Mouse (Mus musculus) stomach, embryonic 15.5 days (tissue): Measurements from ENCODE around the gene Cacnb4. TPM values are rescaled to one million over a fixed set of nuclear protein-coding genes. Genes with fewer than 3 reads are reported as not detected.

Experiments used
- ATAC-seq: fragments of 200-750 bp; cut with Nextera tagmentation; 2 replicates; pipeline ENCODE4 v1.8.0; 2017; ENCODE audit warnings: low read depth, moderate number of reproducible peaks, moderate TSS enrichment; ENCODE audit not compliant: insufficient read depth, low FRiP score
- H3K27ac ChIP-seq: fragments of 300-500 bp; sonication (generic); 2 replicates; pipeline ENCODE4 v1.5.1; 2015; ENCODE audit warnings: mild to moderate bottlenecking, inconsistent platforms
- H3K27me3 ChIP-seq: fragments of 300-500 bp; sonication (generic); replicated peaks from 2 replicates; pipeline ENCODE4 v1.6.1; 2015; ENCODE audit warnings: inconsistent platforms
- H3K36me3 ChIP-seq: fragments of 300-500 bp; sonication (generic); 2 replicates; pipeline ENCODE4 v1.6.1; 2015; ENCODE audit warnings: inconsistent platforms
- H3K4me1 ChIP-seq: fragments of 300-500 bp; sonication (generic); 2 replicates; pipeline ENCODE4 v1.6.1; 2015; ENCODE audit warnings: inconsistent platforms
- H3K4me2 ChIP-seq: fragments of 300-500 bp; sonication (generic); 2 replicates; pipeline ENCODE4 v1.6.1; 2015; ENCODE audit warnings: mild to moderate bottlenecking, inconsistent platforms
- H3K4me3 ChIP-seq: fragments of 300-500 bp; sonication (generic); replicated peaks from 2 replicates; pipeline ENCODE4 v1.5.1; 2015; ENCODE audit warnings: inconsistent platforms
- H3K9ac ChIP-seq: fragments of 300-500 bp; sonication (generic); 2 replicates; pipeline ENCODE4 v1.6.1; 2015; ENCODE audit warnings: inconsistent platforms
- H3K9me3 ChIP-seq: fragments of 300-500 bp; sonication (generic); 2 replicates; pipeline ENCODE4 v1.6.1; 2016; ENCODE audit warnings: inconsistent platforms
- WGBS: fragments of 180-500 bp; shearing (Covaris S2); methylation state at CpG from one replicate; pipeline ENCODE4 v1.1.7; 2015; 5-methylcytosine and 5-hydroxymethylcytosine counted together
- polyA plus RNA-seq: library from polyadenylated mRNA; unstranded; fragments of >200 nt; fragmentation: Nextera tagmentation; extraction: Ambion mirVana; gene quantifications from 2 replicates; pipeline ENCODE4 v1.2.1, GENCODE M21; 2015

Gene Cacnb4
- polyA plus RNA-seq, 1 experiment from 2014 or later: 1.7 TPM

DNA sequence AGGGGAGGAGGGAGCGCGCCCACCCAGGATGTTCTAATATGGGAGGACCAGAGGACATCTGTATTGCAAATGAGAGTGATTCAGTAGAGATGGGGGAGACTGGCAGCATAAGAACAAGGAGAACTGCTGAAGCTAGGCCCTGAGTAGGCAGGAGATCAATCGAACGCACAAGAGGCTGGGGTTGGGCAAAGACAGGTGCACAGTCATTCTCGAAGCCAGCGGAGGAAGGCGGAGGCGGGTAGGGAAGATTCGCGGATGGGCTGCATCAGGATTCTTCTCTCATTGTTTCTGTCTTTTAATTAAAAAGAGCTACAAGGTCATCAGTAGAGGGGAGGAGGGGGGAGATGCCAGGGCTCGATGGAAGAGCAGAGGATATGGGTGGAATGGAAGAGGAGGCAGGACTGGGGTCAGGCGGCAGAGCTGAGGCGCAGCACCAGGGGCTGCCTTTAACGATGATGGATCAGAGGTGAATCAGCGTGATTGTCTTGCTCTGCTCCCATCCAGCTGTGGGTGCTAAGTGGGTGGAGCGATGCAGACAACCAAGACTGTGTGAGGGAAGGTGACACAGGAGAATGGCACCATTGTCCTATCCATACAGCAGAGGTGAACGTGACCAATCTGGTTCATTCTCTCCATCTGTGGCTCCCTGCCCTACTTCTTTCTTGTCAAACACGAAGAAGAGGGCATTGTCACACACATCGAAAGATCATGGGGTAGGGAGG lies 166.7 kb downstream of the Cacnb4 start:
- H3K4me1 ChIP-seq: no peaks in the 10 kb centered on the region
- no peaks in the 10 kb centered on the region for H3K9me3 ChIP-seq
- H3K27me3 ChIP-seq: no peaks in the 10 kb centered on the region
- H3K9ac ChIP-seq: no peak overlapping the region
- WGBS: 76% methylated on average over 19 of the region's 19 CpGs
- no peaks in the 10 kb centered on the region for H3K36me3 ChIP-seq
- H3K4me2 ChIP-seq: no peak overlapping the region
- H3K4me3 ChIP-seq: no peak overlapping the region
- H3K27ac ChIP-seq: no peak overlapping the region
- ATAC-seq: no peak

- Histone ChIP-seq H3K4me2 (no peak overlapping the region), H3K9ac (no peak overlapping the region), H3K4me1 (no peaks in the 10 kb centered on the region), H3K36me3 (no peaks in the 10 kb centered on the region), H3K27ac (no peak overlapping the region), H3K4me3 (no peak overlapping the region), H3K9me3 (no peaks in the 10 kb centered on the region), H3K27me3 (no peaks in the 10 kb centered on the region)
- WGBS: 86% methylated on average over 2 of the region's 2 CpGs
- ATAC-seq: no peak
These were observed 171.5 kb downstream of the Cacnb4 start for GRCm38 (mm10) chr2:52505164-52505563.

GRCm38 (mm10) chr2:52504762-52505161 lies 171.9 kb downstream of the Cacnb4 start:
- 68% methylated on average over 3 of the region's 3 CpGs for WGBS
- Histone ChIP-seq H3K9me3 (no peaks in the 10 kb centered on the region), H3K27me3 (no peaks in the 10 kb centered on the region), H3K27ac (no peak overlapping the region), H3K4me1 (peaks cover 3% of the 10 kb centered on the region; the same call in 1 of the 2 replicates), H3K9ac (no peak overlapping the region), H3K4me3 (no peak overlapping the region), H3K4me2 (no peak overlapping the region), H3K36me3 (no peaks in the 10 kb centered on the region)
- no peak for ATAC-seq

DNA sequence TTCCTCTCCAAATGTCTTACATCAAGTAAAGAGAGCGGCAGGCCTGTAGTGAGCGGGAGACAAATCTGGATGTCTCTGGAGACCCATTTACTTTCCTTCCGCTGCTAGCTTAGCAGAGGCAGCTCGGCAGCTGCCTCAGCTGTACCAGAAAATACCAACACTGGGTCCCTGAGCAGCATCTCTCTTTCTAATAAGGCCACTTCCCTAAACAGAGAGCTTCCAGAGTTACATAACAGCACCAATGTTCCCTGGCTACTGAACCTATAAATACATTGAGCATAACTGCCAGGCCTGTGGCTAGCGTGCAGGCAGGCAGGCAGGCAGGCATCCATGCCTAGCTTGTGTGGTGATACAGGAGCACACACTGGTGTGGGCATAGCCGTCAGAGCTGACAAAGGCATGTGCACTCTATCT lies 176.8 kb downstream of the Cacnb4 start:
- H3K4me2 ChIP-seq: no peak overlapping the region
- H3K27ac ChIP-seq: no peak overlapping the region
- 0 out of 2 replicates have a peak, but pooled peaks cover 3% of the 10 kb centered on the region for H3K27me3 ChIP-seq
- ATAC-seq: no peak; the same call in 1 of the 2 replicates
- H3K9me3 ChIP-seq: no peaks in the 10 kb centered on the region
- no peaks in the 10 kb centered on the region for H3K36me3 ChIP-seq
- H3K4me1 ChIP-seq: peaks cover 3% of the 10 kb centered on the region; the same call in 1 of the 2 replicates
- H3K4me3 ChIP-seq: no peak overlapping the region
- 45% methylated on average over 6 of the region's 6 CpGs for WGBS
- H3K9ac ChIP-seq: no peak overlapping the region

DNA sequence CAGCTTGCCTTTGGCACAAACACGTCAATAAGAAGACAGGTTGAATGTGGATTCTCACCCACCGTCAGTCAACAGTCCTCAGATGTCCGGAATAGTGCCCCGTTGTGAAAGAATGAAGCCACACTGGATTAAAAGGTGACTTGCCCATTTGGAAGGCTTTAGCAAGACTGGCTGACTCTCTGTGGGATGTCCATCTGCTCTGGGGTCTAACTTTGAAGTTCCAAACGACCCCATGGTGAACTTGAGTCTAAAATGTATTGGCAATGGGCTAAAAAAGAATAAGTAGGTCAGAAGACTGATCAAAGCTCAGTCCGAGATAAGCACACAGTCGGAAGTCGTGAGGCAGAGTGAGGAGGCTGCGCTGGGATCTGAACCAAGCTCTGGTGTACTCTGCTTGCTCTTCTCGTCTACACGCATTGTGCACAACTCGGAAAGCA lies 177.5 kb downstream of the Cacnb4 start:
- Histone ChIP-seq H3K4me3 (no peak overlapping the region), H3K27me3 (0 out of 2 replicates have a peak, but pooled peaks cover 3% of the 10 kb centered on the region), H3K9me3 (no peaks in the 10 kb centered on the region), H3K9ac (no peak overlapping the region), H3K4me2 (no peak overlapping the region), H3K27ac (no peak overlapping the region), H3K36me3 (no peaks in the 10 kb centered on the region), H3K4me1 (peaks cover 3% of the 10 kb centered on the region; the same call in 1 of the 2 replicates)
- no peak for ATAC-seq
- 77% methylated on average over 12 of the region's 12 CpGs for WGBS

GRCm38 (mm10) chr2:52495097-52495694 lies 181.4 kb downstream of the Cacnb4 start:
- Histone ChIP-seq H3K9me3 (no peaks in the 10 kb centered on the region), H3K9ac (no peak overlapping the region), H3K36me3 (no peaks in the 10 kb centered on the region), H3K4me3 (no peak overlapping the region), H3K4me1 (peaks cover 3% of the 10 kb centered on the region; the same call in 1 of the 2 replicates), H3K27ac (no peak overlapping the region), H3K4me2 (no peak overlapping the region), H3K27me3 (0 out of 2 replicates have a peak, but pooled peaks cover 3% of the 10 kb centered on the region)
- no peak for ATAC-seq
- 86% methylated on average over 11 of the region's 11 CpGs for WGBS

DNA sequence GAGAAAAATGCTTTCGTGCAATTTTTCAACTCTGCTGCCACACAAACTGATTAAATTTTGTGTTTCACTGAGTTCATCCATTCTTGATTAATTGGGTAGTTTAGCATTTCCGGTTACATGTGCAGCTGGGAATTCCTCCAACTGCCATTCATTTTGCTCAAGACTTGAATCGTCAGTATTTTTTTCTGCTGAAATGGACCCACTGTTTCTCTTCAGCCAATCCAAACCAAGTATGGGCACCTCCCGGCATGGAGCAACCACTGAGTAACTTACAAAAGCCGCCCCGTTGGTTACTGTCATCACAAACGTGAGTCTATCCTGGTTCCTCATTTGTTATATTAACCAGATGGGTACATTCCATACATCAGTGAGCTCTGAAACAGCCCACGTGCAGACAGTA lies 182.4 kb downstream of the Cacnb4 start:
- Histone ChIP-seq H3K4me2 (no peak overlapping the region), H3K27ac (no peak overlapping the region), H3K4me3 (no peak overlapping the region), H3K4me1 (no peaks in the 10 kb centered on the region), H3K36me3 (no peaks in the 10 kb centered on the region), H3K27me3 (0 out of 2 replicates have a peak, but pooled peaks cover 3% of the 10 kb centered on the region), H3K9ac (no peak overlapping the region), H3K9me3 (no peaks in the 10 kb centered on the region)
- WGBS: 43% methylated on average over 8 of the region's 8 CpGs
- no peak for ATAC-seq

DNA sequence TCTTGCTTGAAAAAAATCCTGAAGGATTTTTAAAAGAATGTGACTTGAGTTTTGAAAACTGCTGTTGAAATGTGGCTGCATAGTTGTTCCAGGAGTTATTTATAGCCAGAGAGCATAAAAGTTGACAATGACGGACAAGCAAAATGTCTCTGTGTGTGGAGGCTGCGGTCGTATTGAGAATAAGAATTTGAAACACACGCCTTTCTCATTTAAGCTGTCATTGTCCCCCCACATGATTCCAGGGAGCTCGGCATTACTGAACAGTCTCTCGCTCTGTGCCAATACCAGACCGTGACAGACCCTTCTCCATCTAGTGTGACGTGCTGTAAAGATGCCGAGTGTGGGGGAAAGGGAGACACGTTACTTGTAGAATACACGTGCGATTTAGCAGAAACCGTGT lies 183.8 kb downstream of the Cacnb4 start:
- Histone ChIP-seq H3K36me3 (no peaks in the 10 kb centered on the region), H3K9me3 (no peaks in the 10 kb centered on the region), H3K27me3 (0 out of 2 replicates have a peak, but pooled peaks cover 3% of the 10 kb centered on the region), H3K4me1 (no peaks in the 10 kb centered on the region), H3K9ac (no peak overlapping the region), H3K27ac (0 out of 2 replicates have a peak overlapping the region, but pooled peaks have one; percentile 7), H3K4me3 (no peak overlapping the region), H3K4me2 (no peak overlapping the region)
- ATAC-seq: no peak
- WGBS: 51% methylated on average over 13 of the region's 13 CpGs

DNA sequence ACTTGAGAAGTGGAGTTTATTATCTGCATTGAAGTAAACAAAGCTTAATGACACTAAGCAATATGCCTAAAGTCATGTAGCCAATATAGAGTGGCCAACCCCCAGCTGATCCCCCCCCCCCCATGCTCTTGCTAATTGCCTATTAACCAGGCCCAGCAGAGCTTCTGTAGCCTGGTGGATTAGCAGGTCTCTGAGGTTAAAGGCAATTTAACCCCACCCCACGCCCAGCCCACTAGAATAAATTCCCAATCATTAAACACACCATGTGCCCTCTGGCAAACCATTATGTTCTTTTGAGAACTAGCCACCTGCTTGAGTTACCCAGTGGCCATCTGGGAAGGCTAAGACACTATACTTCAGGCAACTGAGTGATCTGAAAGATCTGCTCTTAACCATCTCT lies 186.8 kb downstream of the Cacnb4 start:
- no peak overlapping the region for H3K9ac ChIP-seq
- H3K9me3 ChIP-seq: no peaks in the 10 kb centered on the region
- no peaks in the 10 kb centered on the region for H3K36me3 ChIP-seq
- no peak for ATAC-seq
- no peak overlapping the region for H3K4me2 ChIP-seq
- no peak overlapping the region for H3K4me3 ChIP-seq
- no peak overlapping the region for H3K27ac ChIP-seq
- no peaks in the 10 kb centered on the region for H3K27me3 ChIP-seq
- H3K4me1 ChIP-seq: no peaks in the 10 kb centered on the region
- WGBS: 67% methylated on average over 1 of the region's 1 CpGs

- no peaks in the 10 kb centered on the region for H3K27me3 ChIP-seq
- no peak overlapping the region for H3K9ac ChIP-seq
- no peak overlapping the region for H3K4me2 ChIP-seq
- no peak overlapping the region for H3K27ac ChIP-seq
- H3K36me3 ChIP-seq: no peaks in the 10 kb centered on the region
- no peaks in the 10 kb centered on the region for H3K9me3 ChIP-seq
- H3K4me3 ChIP-seq: no peak overlapping the region
- no peaks in the 10 kb centered on the region for H3K4me1 ChIP-seq
- no peak for ATAC-seq
- 67% methylated on average over 5 of the region's 5 CpGs for WGBS
These were observed 193.1 kb downstream of the Cacnb4 start for GRCm38 (mm10) chr2:52483496-52483895.

GRCm38 (mm10) chr2:52480476-52480875 lies 196.2 kb downstream of the Cacnb4 start:
- no peak overlapping the region for H3K4me2 ChIP-seq
- no peak overlapping the region for H3K4me3 ChIP-seq
- no peaks in the 10 kb centered on the region for H3K27me3 ChIP-seq
- no peak overlapping the region for H3K27ac ChIP-seq
- WGBS: 78% methylated on average over 8 of the region's 8 CpGs
- H3K4me1 ChIP-seq: no peaks in the 10 kb centered on the region
- H3K36me3 ChIP-seq: no peaks in the 10 kb centered on the region
- H3K9ac ChIP-seq: no peak overlapping the region
- H3K9me3 ChIP-seq: no peaks in the 10 kb centered on the region
- no peak for ATAC-seq

GRCm38 (mm10) chr2:52478501-52478900 lies 198.1 kb downstream of the Cacnb4 start:
- no peak overlapping the region for H3K27ac ChIP-seq
- H3K4me3 ChIP-seq: no peak overlapping the region
- no peak for ATAC-seq
- no peak overlapping the region for H3K4me2 ChIP-seq
- no peaks in the 10 kb centered on the region for H3K27me3 ChIP-seq
- 93% methylated on average over 5 of the region's 5 CpGs for WGBS
- H3K9ac ChIP-seq: no peak overlapping the region
- no peaks in the 10 kb centered on the region for H3K36me3 ChIP-seq
- no peaks in the 10 kb centered on the region for H3K4me1 ChIP-seq
- H3K9me3 ChIP-seq: no peaks in the 10 kb centered on the region
